Mouse (Mus musculus) forebrain, embryonic 15.5 days (tissue): Measurements from ENCODE around the gene Galnt15. TPM values are rescaled to one million over a fixed set of nuclear protein-coding genes. Genes with fewer than 3 reads are reported as not detected.

Experiments
- ATAC-seq: fragments of 200-750 bp; cut with Nextera tagmentation; replicated peaks from 2 replicates; pipeline ENCODE4 v1.8.0; 2017; ENCODE audit warnings: mild to moderate bottlenecking, moderate TSS enrichment, moderate library complexity
- H3K27ac ChIP-seq: fragments of 300-500 bp; sonication (generic); replicated peaks from 2 replicates; pipeline ENCODE4 v1.5.1; 2015; ENCODE audit warnings: mild to moderate bottlenecking, inconsistent platforms
- H3K27me3 ChIP-seq: fragments of 300-500 bp; sonication (generic); 2 replicates; pipeline ENCODE4 v1.6.1; 2015; ENCODE audit warnings: inconsistent platforms
- H3K36me3 ChIP-seq: fragments of 300-500 bp; sonication (generic); 2 replicates; pipeline ENCODE4 v1.6.1; 2015; ENCODE audit warnings: mild to moderate bottlenecking, inconsistent platforms
- H3K4me1 ChIP-seq: fragments of 300-500 bp; sonication (generic); 2 replicates; pipeline ENCODE4 v1.6.1; 2015; ENCODE audit warnings: inconsistent platforms
- H3K4me2 ChIP-seq: fragments of 300-500 bp; sonication (generic); replicated peaks from 2 replicates; pipeline ENCODE4 v1.6.1; 2015; ENCODE audit warnings: mild to moderate bottlenecking, inconsistent platforms
- H3K4me3 ChIP-seq: fragments of 300-500 bp; sonication (generic); 2 replicates; pipeline ENCODE4 v1.5.1; 2015; ENCODE audit warnings: mild to moderate bottlenecking, inconsistent platforms
- H3K9ac ChIP-seq: fragments of 300-500 bp; sonication (generic); replicated peaks from 2 replicates; pipeline ENCODE4 v1.6.1; 2015; ENCODE audit warnings: mild to moderate bottlenecking, inconsistent platforms
- H3K9me3 ChIP-seq: fragments of 300-500 bp; sonication (generic); 2 replicates; pipeline ENCODE4 v1.6.1; 2016; ENCODE audit warnings: inconsistent platforms
- WGBS: fragments of 180-500 bp; shearing (Covaris S2); methylation state at CpG from one replicate; pipeline ENCODE4 v1.1.7; 2015; ENCODE audit warnings: mixed read lengths; 5-methylcytosine and 5-hydroxymethylcytosine counted together
- polyA plus RNA-seq: library from polyadenylated mRNA; unstranded; fragments of >200 nt; fragmentation: Nextera tagmentation; extraction: Ambion mirVana; gene quantifications from 2 replicates; pipeline ENCODE4 v1.2.1, GENCODE M21; 2015

Gene Galnt15
- polyA plus RNA-seq, 1 experiment from 2014 or later: 0.47 TPM

- Histone ChIP-seq H3K9me3 (no peaks in the 10 kb centered on the region), H3K27me3 (no peaks in the 10 kb centered on the region), H3K36me3 (no peaks in the 10 kb centered on the region), H3K9ac (no peak overlapping the region), H3K4me2 (peak overlapping the region; percentile 35), H3K27ac (peak overlapping the region; percentile 98), H3K4me3 (no peak overlapping the region), H3K4me1 (peaks cover 29% of the 10 kb centered on the region)
- under 1% methylated on average over 7 of the region's 7 CpGs for WGBS
- peak; percentile 95 for ATAC-seq
Observed at GRCm38 (mm10) chr14:32016921-32017320, 11.9 kb upstream of the Galnt15 start.

GRCm38 (mm10) chr14:32017448-32017847 is 11.3 kb upstream of the Galnt15 start:
- Histone ChIP-seq H3K4me3 (no peak overlapping the region), H3K4me1 (peaks cover 29% of the 10 kb centered on the region), H3K27me3 (no peaks in the 10 kb centered on the region), H3K36me3 (no peaks in the 10 kb centered on the region), H3K4me2 (peak overlapping the region; percentile 35), H3K9ac (no peak overlapping the region), H3K27ac (peak overlapping the region; percentile 98), H3K9me3 (no peaks in the 10 kb centered on the region)
- ATAC-seq: peak; percentile 55
- 37% methylated on average over 2 of the region's 2 CpGs for WGBS

GRCm38 (mm10) chr14:32019091-32019490 is 9.7 kb upstream of the Galnt15 start:
- H3K27ac ChIP-seq: no peak overlapping the region
- 85% methylated on average over 8 of the region's 8 CpGs for WGBS
- H3K4me1 ChIP-seq: peaks cover 29% of the 10 kb centered on the region
- ATAC-seq: no peak
- H3K4me2 ChIP-seq: no peak overlapping the region
- no peaks in the 10 kb centered on the region for H3K9me3 ChIP-seq
- H3K4me3 ChIP-seq: no peak overlapping the region
- H3K9ac ChIP-seq: no peak overlapping the region
- no peaks in the 10 kb centered on the region for H3K36me3 ChIP-seq
- H3K27me3 ChIP-seq: no peaks in the 10 kb centered on the region

DNA sequence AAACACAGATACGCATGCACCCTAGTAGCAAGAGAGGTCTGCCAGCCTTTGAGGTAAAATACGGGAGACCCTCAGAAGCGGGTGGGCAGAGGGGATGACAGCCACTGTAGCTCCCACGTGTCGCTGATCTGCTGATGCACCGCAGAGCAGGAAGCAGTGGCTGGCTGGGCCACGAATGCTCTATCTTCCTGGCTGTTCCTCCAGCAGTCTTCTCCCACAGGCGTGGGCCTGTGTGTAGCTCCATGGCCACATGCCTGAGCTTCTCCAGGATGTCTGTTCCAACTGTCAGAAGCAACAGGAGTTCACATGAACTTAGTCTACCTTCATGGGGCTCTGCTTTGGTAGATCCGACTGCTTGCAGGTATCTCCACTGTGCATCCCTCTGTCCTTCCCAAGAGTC is 6.8 kb upstream of the Galnt15 start:
- Histone ChIP-seq H3K9ac (no peak overlapping the region), H3K27me3 (no peaks in the 10 kb centered on the region), H3K4me3 (no peak overlapping the region), H3K9me3 (no peaks in the 10 kb centered on the region), H3K4me1 (peaks cover 8% of the 10 kb centered on the region), H3K4me2 (no peak overlapping the region), H3K27ac (no peak overlapping the region), H3K36me3 (no peaks in the 10 kb centered on the region)
- no peak for ATAC-seq
- 79% methylated on average over 9 of the region's 9 CpGs for WGBS

GRCm38 (mm10) chr14:32022450-32022849 is 6.3 kb upstream of the Galnt15 start:
- H3K27ac ChIP-seq: no peak overlapping the region
- no peaks in the 10 kb centered on the region for H3K9me3 ChIP-seq
- no peak overlapping the region for H3K4me3 ChIP-seq
- H3K36me3 ChIP-seq: no peaks in the 10 kb centered on the region
- no peak overlapping the region for H3K9ac ChIP-seq
- no peak overlapping the region for H3K4me2 ChIP-seq
- peaks cover 3% of the 10 kb centered on the region for H3K4me1 ChIP-seq
- no peaks in the 10 kb centered on the region for H3K27me3 ChIP-seq
- no peak for ATAC-seq

- Histone ChIP-seq H3K4me3 (no peak overlapping the region), H3K36me3 (no peaks in the 10 kb centered on the region), H3K4me1 (peaks cover 12% of the 10 kb centered on the region), H3K9ac (no peak overlapping the region), H3K27me3 (no peaks in the 10 kb centered on the region), H3K4me2 (no peak overlapping the region), H3K27ac (no peak overlapping the region), H3K9me3 (no peaks in the 10 kb centered on the region)
- ATAC-seq: no peak
- 66% methylated on average over 4 of the region's 4 CpGs for WGBS
Observed at GRCm38 (mm10) chr14:32023891-32024290, 4.9 kb upstream of the Galnt15 start.

- Histone ChIP-seq H3K4me3 (no peak overlapping the region), H3K4me2 (no peak overlapping the region), H3K9me3 (no peaks in the 10 kb centered on the region), H3K27me3 (no peaks in the 10 kb centered on the region), H3K4me1 (peaks cover 17% of the 10 kb centered on the region), H3K9ac (no peak overlapping the region), H3K36me3 (no peaks in the 10 kb centered on the region), H3K27ac (no peak overlapping the region)
- ATAC-seq: no peak
- WGBS: 65% methylated on average over 7 of the region's 7 CpGs
Observed at GRCm38 (mm10) chr14:32027218-32027617, 1.6 kb upstream of the Galnt15 start.

DNA sequence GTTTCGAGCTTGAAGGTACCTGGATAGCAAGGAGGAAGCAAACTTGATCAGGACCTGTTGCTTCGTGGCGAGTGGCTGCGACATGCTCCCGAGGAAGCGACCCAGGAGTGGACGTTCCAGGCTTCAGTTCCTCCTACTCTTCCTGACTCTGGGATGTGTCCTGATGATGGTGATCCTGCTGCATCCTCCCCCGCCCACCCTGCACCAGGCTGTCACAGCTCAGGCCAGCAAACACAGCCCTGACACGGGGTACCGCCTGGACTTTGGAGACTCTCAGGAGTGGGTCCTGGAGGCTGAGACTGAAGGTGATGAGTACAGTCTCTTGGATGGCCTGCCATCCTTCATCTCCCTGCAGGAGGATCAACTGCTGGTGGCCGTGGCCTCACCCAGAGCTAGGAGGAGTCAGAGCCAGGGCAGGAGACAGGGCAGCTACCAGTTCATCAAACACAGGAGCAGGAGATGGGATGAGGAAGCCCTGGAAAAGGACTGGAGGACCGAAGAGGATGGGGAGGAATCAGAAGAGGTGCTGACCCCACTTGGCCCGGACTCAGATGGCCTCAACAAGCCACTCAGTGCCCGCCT is 713 bp downstream of the Galnt15 start:
- Histone ChIP-seq H3K9ac (no peak overlapping the region), H3K9me3 (no peaks in the 10 kb centered on the region), H3K27me3 (no peaks in the 10 kb centered on the region), H3K36me3 (no peaks in the 10 kb centered on the region), H3K4me2 (no peak overlapping the region), H3K27ac (no peak overlapping the region), H3K4me3 (no peak overlapping the region), H3K4me1 (peaks cover 19% of the 10 kb centered on the region)
- WGBS: 85% methylated on average over 14 of the region's 14 CpGs
- no peak for ATAC-seq

GRCm38 (mm10) chr14:32030073-32030472 is 1.3 kb downstream of the Galnt15 start:
- ATAC-seq: no peak
- H3K27ac ChIP-seq: no peak overlapping the region
- 69% methylated on average over 5 of the region's 5 CpGs for WGBS
- H3K9ac ChIP-seq: no peak overlapping the region
- no peaks in the 10 kb centered on the region for H3K36me3 ChIP-seq
- H3K4me3 ChIP-seq: no peak overlapping the region
- H3K4me2 ChIP-seq: no peak overlapping the region
- no peaks in the 10 kb centered on the region for H3K27me3 ChIP-seq
- peaks cover 19% of the 10 kb centered on the region for H3K4me1 ChIP-seq
- no peaks in the 10 kb centered on the region for H3K9me3 ChIP-seq

DNA sequence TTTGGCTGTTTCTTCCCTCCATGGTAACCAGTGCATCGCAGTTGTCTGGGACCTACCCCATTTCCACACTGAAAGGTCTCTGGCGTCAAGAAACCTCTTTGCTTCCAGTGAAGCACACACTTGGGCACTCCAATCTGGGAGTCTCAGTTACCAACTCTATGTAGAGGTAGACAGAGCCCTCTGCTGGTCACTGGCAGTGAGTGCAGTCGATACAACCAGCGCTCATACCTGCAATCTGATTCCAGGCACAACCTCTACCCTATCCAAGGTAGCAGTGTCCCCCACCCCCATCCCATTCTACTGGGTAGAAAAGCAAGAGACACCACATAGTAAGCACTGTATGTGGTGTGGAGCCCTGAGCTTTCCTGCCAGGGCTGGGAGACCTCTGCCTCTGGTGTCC is 3.7 kb downstream of the Galnt15 start:
- no peak overlapping the region for H3K9ac ChIP-seq
- no peak overlapping the region for H3K4me3 ChIP-seq
- 6% methylated on average over 4 of the region's 4 CpGs for WGBS
- no peaks in the 10 kb centered on the region for H3K36me3 ChIP-seq
- H3K27me3 ChIP-seq: no peaks in the 10 kb centered on the region
- H3K9me3 ChIP-seq: no peaks in the 10 kb centered on the region
- no peak overlapping the region for H3K4me2 ChIP-seq
- peaks cover 19% of the 10 kb centered on the region for H3K4me1 ChIP-seq
- H3K27ac ChIP-seq: no peak overlapping the region
- ATAC-seq: peak; percentile 49

DNA sequence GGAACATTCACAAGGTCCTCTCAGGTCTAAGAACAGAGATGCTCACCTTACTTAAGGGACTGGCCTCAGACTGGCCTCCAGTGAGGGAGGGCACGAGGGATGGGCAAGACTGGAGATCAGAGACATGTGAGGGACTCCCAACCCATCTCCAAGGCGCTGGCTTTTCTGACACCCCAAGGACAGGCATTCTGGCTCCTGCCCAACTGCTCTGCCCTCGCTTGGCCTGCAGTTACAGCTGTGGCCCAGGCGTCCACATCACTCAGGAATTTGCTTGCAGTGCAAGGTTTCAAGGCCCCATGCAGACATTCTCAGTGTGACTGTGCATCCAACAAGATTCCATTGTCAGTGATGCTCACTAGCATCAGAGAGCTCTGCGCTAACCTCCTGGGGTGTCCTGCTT is 7.7 kb downstream of the Galnt15 start:
- Histone ChIP-seq H3K9ac (no peak overlapping the region), H3K4me1 (0 out of 2 replicates have a peak, but pooled peaks cover 2% of the 10 kb centered on the region), H3K4me3 (no peak overlapping the region), H3K36me3 (no peaks in the 10 kb centered on the region), H3K4me2 (no peak overlapping the region), H3K27ac (no peak overlapping the region), H3K27me3 (no peaks in the 10 kb centered on the region), H3K9me3 (no peaks in the 10 kb centered on the region)
- ATAC-seq: no peak
- WGBS: 82% methylated on average over 5 of the region's 5 CpGs

DNA sequence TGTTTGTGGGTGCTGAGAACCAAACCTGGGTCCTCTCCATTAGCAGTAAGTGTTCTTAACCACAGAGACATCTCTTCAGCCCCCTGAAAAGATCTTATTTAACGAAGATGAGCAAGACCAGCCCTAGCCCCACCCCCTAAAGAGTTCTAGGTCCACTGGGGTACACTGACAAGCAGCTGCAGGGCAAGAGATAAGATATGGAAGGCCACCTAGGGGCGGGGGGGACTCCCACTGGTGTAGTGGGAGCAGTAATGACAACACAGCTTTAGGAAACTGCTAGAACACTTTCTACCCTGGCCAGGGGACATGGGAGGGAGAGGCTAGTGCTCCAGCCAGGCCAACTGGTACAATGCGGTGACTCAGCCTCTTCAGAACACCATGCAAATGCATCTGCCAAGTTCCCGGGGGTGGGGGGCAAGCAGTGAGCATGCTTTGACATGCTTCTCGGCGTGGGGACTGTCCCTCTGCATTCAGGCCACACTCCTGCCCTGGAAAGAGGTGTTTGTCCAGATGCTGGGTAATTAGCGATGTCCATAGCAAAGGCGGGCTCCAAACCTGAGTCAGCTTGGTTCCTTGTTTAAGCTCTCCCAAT is 9.0 kb downstream of the Galnt15 start:
- H3K9me3 ChIP-seq: no peaks in the 10 kb centered on the region
- no peaks in the 10 kb centered on the region for H3K4me1 ChIP-seq
- no peaks in the 10 kb centered on the region for H3K27me3 ChIP-seq
- WGBS: 79% methylated on average over 8 of the region's 8 CpGs
- no peak for ATAC-seq
- H3K4me3 ChIP-seq: no peak overlapping the region
- H3K9ac ChIP-seq: no peak overlapping the region
- no peaks in the 10 kb centered on the region for H3K36me3 ChIP-seq
- H3K27ac ChIP-seq: no peak overlapping the region
- H3K4me2 ChIP-seq: no peak overlapping the region

- H3K4me3 ChIP-seq: no peak overlapping the region
- WGBS: 76% methylated on average over 5 of the region's 5 CpGs
- H3K4me1 ChIP-seq: no peaks in the 10 kb centered on the region
- H3K27me3 ChIP-seq: no peaks in the 10 kb centered on the region
- H3K4me2 ChIP-seq: no peak overlapping the region
- no peak for ATAC-seq
- H3K27ac ChIP-seq: no peak overlapping the region
- H3K9ac ChIP-seq: no peak overlapping the region
- no peaks in the 10 kb centered on the region for H3K9me3 ChIP-seq
- no peaks in the 10 kb centered on the region for H3K36me3 ChIP-seq
Observed at GRCm38 (mm10) chr14:32042108-32042507, 13.3 kb downstream of the Galnt15 start.
